Mouse (Mus musculus) embryonic facial prominence, embryonic 14.5 days (tissue): ENCODE results near the gene Sec62. TPM values are rescaled to one million over a fixed set of nuclear protein-coding genes. Genes with fewer than 3 reads are reported as not detected.

Experiments
- ATAC-seq: fragments of 200-750 bp; cut with Nextera tagmentation; 2 replicates; pipeline ENCODE4 v1.8.0; 2017; ENCODE audit warnings: low read depth, moderate number of reproducible peaks, moderate TSS enrichment
- DNase-seq: peaks from one replicate; pipeline ENCODE4 v3.0.0-alpha.2; 2015; ENCODE audit warnings: low spot score
- H3K27ac ChIP-seq: fragments of 300-500 bp; sonication (generic); replicated peaks from 2 replicates; pipeline ENCODE4 v1.5.1; 2014; ENCODE audit warnings: low read depth, mild to moderate bottlenecking, low read length, moderate library complexity
- H3K27me3 ChIP-seq: fragments of 300-500 bp; sonication (generic); replicated peaks from 2 replicates; pipeline ENCODE4 v1.6.1; 2014; ENCODE audit warnings: low read length; ENCODE audit not compliant: control insufficient read depth, insufficient read depth
- H3K36me3 ChIP-seq: fragments of 300-500 bp; sonication (generic); 2 replicates; pipeline ENCODE4 v1.6.1; 2014; ENCODE audit warnings: low read length, mixed read lengths; ENCODE audit not compliant: control insufficient read depth, insufficient read depth
- H3K4me1 ChIP-seq: fragments of 300-500 bp; sonication (generic); 2 replicates; pipeline ENCODE4 v1.6.1; 2014; ENCODE audit warnings: antibody characterized with exemption, low read length; ENCODE audit not compliant: control insufficient read depth, insufficient read depth
- H3K4me2 ChIP-seq: fragments of 300-500 bp; sonication (generic); 2 replicates; pipeline ENCODE4 v1.6.1; 2014; ENCODE audit warnings: low read depth, mild to moderate bottlenecking, low read length, moderate library complexity, mixed read lengths
- H3K4me3 ChIP-seq: fragments of 300-500 bp; sonication (generic); 2 replicates; pipeline ENCODE4 v1.5.1; 2014; ENCODE audit warnings: low read depth, mild to moderate bottlenecking, low read length
- H3K9ac ChIP-seq: fragments of 300-500 bp; sonication (generic); 2 replicates; pipeline ENCODE4 v1.6.1; 2014; ENCODE audit warnings: low read depth, mild to moderate bottlenecking, low read length, moderate library complexity, mixed read lengths
- H3K9me3 ChIP-seq: fragments of 300-500 bp; sonication (generic); 2 replicates; pipeline ENCODE4 v1.6.1; 2016; ENCODE audit warnings: low read length; ENCODE audit not compliant: control insufficient read depth
- WGBS: fragments of 180-500 bp; shearing (Covaris S2); extraction: QIAGEN DNeasy Blood & Tissue Kit; methylation state at CpG from one replicate; pipeline ENCODE4 v1.1.7; 2014; 5-methylcytosine and 5-hydroxymethylcytosine counted together
- polyA plus RNA-seq: library from polyadenylated mRNA; unstranded; fragments of >200 nt; fragmentation: Nextera tagmentation; extraction: Ambion mirVana; gene quantifications from 2 replicates; pipeline ENCODE4 v1.2.1, GENCODE M21; 2014

Gene Sec62
- polyA plus RNA-seq, 1 experiment from 2014 or later = 106 TPM

GRCm38 (mm10) chr3:30802171-30802570, 9.5 kb downstream of the Sec62 start:
- no peak overlapping the region for H3K4me3 ChIP-seq
- H3K27ac ChIP-seq = no peak overlapping the region
- H3K27me3 ChIP-seq = no peaks in the 10 kb centered on the region
- no peak overlapping the region for H3K4me2 ChIP-seq
- H3K4me1 ChIP-seq = no peaks in the 10 kb centered on the region
- H3K9me3 ChIP-seq = no peaks in the 10 kb centered on the region
- no peak overlapping the region for H3K9ac ChIP-seq
- WGBS = 94% methylated on average over 3 of the region's 3 CpGs
- ATAC-seq (no peak), DNase-seq (no peak)
- H3K36me3 ChIP-seq = peaks cover 58% of the 10 kb centered on the region

GRCm38 (mm10) chr3:30812881-30813280, 20.2 kb downstream of the Sec62 start:
- Histone ChIP-seq H3K27ac (no peak overlapping the region), H3K4me2 (no peak overlapping the region), H3K9ac (no peak overlapping the region), H3K4me3 (no peak overlapping the region), H3K36me3 (peaks cover 72% of the 10 kb centered on the region), H3K27me3 (no peaks in the 10 kb centered on the region), H3K4me1 (no peaks in the 10 kb centered on the region), H3K9me3 (no peaks in the 10 kb centered on the region)
- DNase-seq (no peak), ATAC-seq (no peak)
- 82% methylated on average over 3 of the region's 3 CpGs for WGBS

- WGBS = 94% methylated on average over 16 of the region's 16 CpGs
- DNase-seq (no peak), ATAC-seq (no peak)
- H3K4me2 ChIP-seq = no peak overlapping the region
- H3K36me3 ChIP-seq = peaks cover 73% of the 10 kb centered on the region
- no peaks in the 10 kb centered on the region for H3K4me1 ChIP-seq
- no peak overlapping the region for H3K9ac ChIP-seq
- no peaks in the 10 kb centered on the region for H3K27me3 ChIP-seq
- H3K27ac ChIP-seq = no peak overlapping the region
- H3K9me3 ChIP-seq = no peaks in the 10 kb centered on the region
- no peak overlapping the region for H3K4me3 ChIP-seq
Observed at GRCm38 (mm10) chr3:30818630-30819125, 26.0 kb downstream of the Sec62 start.

- ATAC-seq (no peak), DNase-seq (no peak)
- H3K4me3 ChIP-seq = no peak overlapping the region
- no peaks in the 10 kb centered on the region for H3K4me1 ChIP-seq
- H3K27me3 ChIP-seq = no peaks in the 10 kb centered on the region
- no peak overlapping the region for H3K9ac ChIP-seq
- H3K9me3 ChIP-seq = no peaks in the 10 kb centered on the region
- no peak overlapping the region for H3K27ac ChIP-seq
- WGBS = 92% methylated on average over 8 of the region's 8 CpGs
- H3K36me3 ChIP-seq = peaks cover 49% of the 10 kb centered on the region
- no peak overlapping the region for H3K4me2 ChIP-seq
Observed at GRCm38 (mm10) chr3:30822163-30822562, 29.5 kb downstream of the Sec62 start.

- no peaks in the 10 kb centered on the region for H3K4me1 ChIP-seq
- H3K27ac ChIP-seq = no peak overlapping the region
- H3K9ac ChIP-seq = no peak overlapping the region
- peaks cover 12% of the 10 kb centered on the region for H3K36me3 ChIP-seq
- H3K4me3 ChIP-seq = no peak overlapping the region
- no peak overlapping the region for H3K4me2 ChIP-seq
- ATAC-seq (no peak), DNase-seq (no peak)
- 90% methylated on average over 5 of the region's 5 CpGs for WGBS
- H3K27me3 ChIP-seq = no peaks in the 10 kb centered on the region
- H3K9me3 ChIP-seq = no peaks in the 10 kb centered on the region
Observed at GRCm38 (mm10) chr3:30826069-30826468, 33.4 kb downstream of the Sec62 start.

- ATAC-seq (no peak), DNase-seq (no peak)
- no peaks in the 10 kb centered on the region for H3K27me3 ChIP-seq
- H3K4me1 ChIP-seq = no peaks in the 10 kb centered on the region
- WGBS = 68% methylated on average over 15 of the region's 15 CpGs
- no peaks in the 10 kb centered on the region for H3K9me3 ChIP-seq
- H3K9ac ChIP-seq = no peak overlapping the region
- H3K27ac ChIP-seq = no peak overlapping the region
- H3K4me2 ChIP-seq = no peak overlapping the region
- no peak overlapping the region for H3K4me3 ChIP-seq
- no peaks in the 10 kb centered on the region for H3K36me3 ChIP-seq
Observed at GRCm38 (mm10) chr3:30831848-30832606, 39.4 kb downstream of the Sec62 start.

- no peak overlapping the region for H3K27ac ChIP-seq
- 90% methylated on average over 3 of the region's 3 CpGs for WGBS
- no peaks in the 10 kb centered on the region for H3K36me3 ChIP-seq
- H3K4me1 ChIP-seq = no peaks in the 10 kb centered on the region
- H3K27me3 ChIP-seq = no peaks in the 10 kb centered on the region
- DNase-seq = no peak
- H3K4me3 ChIP-seq = no peak overlapping the region
- no peak for ATAC-seq
- H3K9me3 ChIP-seq = 0 out of 2 replicates have a peak, but pooled peaks cover 3% of the 10 kb centered on the region
- H3K9ac ChIP-seq = no peak overlapping the region
- no peak overlapping the region for H3K4me2 ChIP-seq
Observed at GRCm38 (mm10) chr3:30833254-30833653, 40.6 kb downstream of the Sec62 start.

GRCm38 (mm10) chr3:30845755-30846154, 53.1 kb downstream of the Sec62 start:
- WGBS = 78% methylated on average over 2 of the region's 2 CpGs
- H3K27me3 ChIP-seq = no peaks in the 10 kb centered on the region
- no peaks in the 10 kb centered on the region for H3K4me1 ChIP-seq
- no peak overlapping the region for H3K9ac ChIP-seq
- no peaks in the 10 kb centered on the region for H3K9me3 ChIP-seq
- DNase-seq = no peak
- no peak for ATAC-seq
- H3K36me3 ChIP-seq = no peaks in the 10 kb centered on the region
- H3K4me2 ChIP-seq = no peak overlapping the region
- H3K27ac ChIP-seq = no peak overlapping the region
- H3K4me3 ChIP-seq = no peak overlapping the region

- WGBS = 35% methylated on average over 1 of the region's 1 CpGs
- Histone ChIP-seq H3K36me3 (no peaks in the 10 kb centered on the region), H3K4me3 (no peak overlapping the region), H3K4me2 (no peak overlapping the region), H3K9ac (no peak overlapping the region), H3K9me3 (no peaks in the 10 kb centered on the region), H3K27me3 (no peaks in the 10 kb centered on the region), H3K27ac (no peak overlapping the region), H3K4me1 (no peaks in the 10 kb centered on the region)
- ATAC-seq (no peak), DNase-seq (no peak)
Observed at GRCm38 (mm10) chr3:30847413-30847812, 54.7 kb downstream of the Sec62 start.
